Mouse (Mus musculus): ENCODE measurements at regions not wholly inside any gene's neighbourhood (a gene's known extent, or its start where the extent isn't known, plus 50 kb on each side); places are given as distances from the start of the nearest gene placed in this dataset.

DNA sequence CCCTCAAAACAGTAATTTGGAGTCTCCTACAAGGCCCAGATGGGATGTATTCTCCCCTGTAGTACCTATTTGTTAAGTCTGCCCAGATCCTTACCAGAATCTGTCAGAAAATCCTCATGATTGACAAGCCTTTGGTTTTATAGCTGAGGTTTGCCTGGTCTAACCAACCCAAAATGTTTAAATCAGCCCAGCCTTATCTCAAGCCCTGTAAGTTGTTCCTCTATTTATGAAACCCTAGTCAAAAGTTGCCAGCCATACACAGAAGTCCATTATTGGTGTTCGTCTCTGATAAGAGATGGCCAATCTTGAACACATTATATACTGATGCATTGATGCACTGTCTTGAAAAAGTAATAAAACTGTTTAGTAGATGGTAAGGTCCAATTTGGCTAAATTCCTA, 239.9 kb upstream of the Hnrnpa3 start:
- Histone ChIP-seq H3K4me1 (ENCODE audit: control insufficient read depth, insufficient read depth, insufficient read length, low read length) (no peaks in the 10 kb centered on the region), H3K4me3 (ENCODE audit: insufficient read depth, low read depth, low read length) (no peak overlapping the region), H3K27ac (replicated peaks; ENCODE audit: low read depth, low read length) (no peak overlapping the region)

DNA sequence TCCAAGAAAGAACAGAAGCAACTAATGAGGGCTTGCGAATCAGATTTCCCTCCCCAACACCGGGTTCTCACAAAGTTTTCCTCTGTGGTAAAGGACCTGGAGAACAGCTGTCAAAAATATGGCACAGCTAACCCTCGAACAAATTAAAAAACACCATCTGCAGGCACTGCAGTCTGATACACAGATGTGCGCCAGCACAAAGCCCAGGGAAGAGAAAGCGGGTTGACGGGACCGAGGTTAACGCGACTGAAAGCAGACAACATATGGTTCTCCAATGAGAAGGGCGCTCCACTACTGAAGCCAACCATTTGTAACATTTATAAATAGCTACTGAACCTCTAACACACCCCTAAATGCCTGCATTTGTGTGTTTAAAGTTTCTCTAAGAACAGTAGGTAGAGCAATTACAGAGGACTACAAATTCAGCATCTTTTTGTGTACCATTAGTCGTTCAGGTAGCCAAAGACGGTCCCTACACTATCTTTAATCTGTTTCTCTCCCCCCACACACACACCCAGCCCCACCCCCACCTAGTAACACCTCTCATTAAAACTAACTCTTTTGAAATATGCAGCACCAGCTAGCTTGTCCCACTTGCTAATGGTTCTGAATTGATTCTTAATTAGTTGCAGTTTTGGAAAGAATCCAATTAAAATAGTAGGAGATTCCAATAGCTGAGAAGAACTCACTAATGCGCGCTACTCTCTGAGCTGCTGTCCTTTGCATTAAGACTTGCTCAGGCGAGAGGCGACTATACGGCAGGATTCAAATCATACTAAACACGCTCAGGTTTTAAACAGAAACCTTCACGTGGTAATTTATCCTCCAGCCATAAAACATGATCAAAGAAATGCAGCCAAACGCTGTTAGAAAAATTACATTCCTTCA, 236.0 kb upstream of the Hnrnpa3 start:
- Histone ChIP-seq H3K4me1 (ENCODE audit: control insufficient read depth, insufficient read depth, insufficient read length, low read length) (0 out of 2 replicates have a peak, but pooled peaks cover 5% of the 10 kb centered on the region), H3K27ac (replicated peaks; ENCODE audit: low read depth, low read length) (no peak overlapping the region), H3K4me3 (ENCODE audit: insufficient read depth, low read depth, low read length) (no peak overlapping the region)

DNA sequence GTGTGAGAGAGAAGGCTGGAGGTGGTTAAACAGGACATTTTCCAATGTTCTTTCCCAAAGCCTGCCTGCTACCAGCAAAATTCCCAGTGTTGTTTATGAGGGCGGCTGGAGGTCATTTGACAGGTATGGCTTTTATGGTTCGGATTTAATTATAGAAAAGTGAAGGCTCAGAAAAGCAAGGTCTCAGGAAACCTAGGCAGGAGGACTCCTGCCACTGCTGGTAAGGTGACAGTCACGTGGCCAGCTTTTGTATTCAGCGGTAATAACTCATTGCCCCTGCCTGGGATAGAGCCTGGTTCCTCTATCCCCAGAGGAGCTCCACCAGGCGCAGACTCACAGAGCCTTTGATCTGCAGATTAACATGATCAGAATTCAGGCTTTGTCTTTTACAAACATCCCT, 235.2 kb upstream of the Hnrnpa3 start:
- H3K27ac ChIP-seq (replicated peaks; ENCODE audit: low read depth, low read length), result no peak overlapping the region
- H3K4me1 ChIP-seq (ENCODE audit: control insufficient read depth, insufficient read depth, insufficient read length, low read length), result 0 out of 2 replicates have a peak, but pooled peaks cover 5% of the 10 kb centered on the region
- no peak overlapping the region for H3K4me3 ChIP-seq (ENCODE audit: insufficient read depth, low read depth, low read length)

DNA sequence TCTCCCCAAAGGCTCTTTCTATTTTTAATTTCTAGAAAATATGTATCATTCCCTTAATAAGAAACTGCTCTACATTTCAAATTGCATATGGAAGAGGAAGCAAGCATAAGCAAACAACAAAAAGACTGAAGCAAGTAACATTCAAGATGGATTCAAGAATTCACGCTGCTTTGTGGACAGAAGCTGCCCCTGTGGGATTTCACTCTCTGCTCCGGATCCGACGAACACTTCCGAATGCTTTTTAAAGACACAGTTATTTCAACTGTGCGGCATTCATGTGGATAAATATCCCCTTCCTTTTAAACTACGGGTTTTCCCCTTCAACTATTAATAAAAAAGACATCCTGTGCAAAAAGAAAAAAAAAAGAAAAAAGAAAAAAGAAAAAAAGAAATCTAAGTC, 234.7 kb upstream of the Hnrnpa3 start:
- Histone ChIP-seq H3K4me1 (ENCODE audit: control insufficient read depth, insufficient read depth, insufficient read length, low read length) (0 out of 2 replicates have a peak, but pooled peaks cover 5% of the 10 kb centered on the region), H3K27ac (replicated peaks; ENCODE audit: low read depth, low read length) (no peak overlapping the region), H3K4me3 (ENCODE audit: insufficient read depth, low read depth, low read length) (no peak overlapping the region)

DNA sequence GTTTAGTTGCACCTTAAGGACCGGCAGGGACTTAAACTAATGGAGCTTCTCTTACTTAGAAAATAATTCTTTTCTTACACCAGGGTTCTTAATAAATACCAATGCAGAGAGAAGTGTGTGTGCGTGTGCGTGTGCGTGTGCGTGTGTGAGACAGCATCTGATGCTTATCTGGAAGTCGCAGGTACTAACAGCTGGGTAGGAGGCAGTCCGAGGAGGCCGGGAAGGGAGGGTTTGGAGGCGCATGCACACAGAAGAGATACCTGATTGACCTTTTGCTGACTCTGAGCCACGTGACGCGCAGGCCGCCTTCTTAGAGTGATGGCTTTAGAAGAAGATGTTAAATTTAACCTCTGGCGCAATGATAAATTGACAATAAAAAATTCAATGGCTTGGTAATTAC, 234.2 kb upstream of the Hnrnpa3 start:
- Histone ChIP-seq H3K4me3 (ENCODE audit: insufficient read depth, low read depth, low read length) (no peak overlapping the region), H3K4me1 (ENCODE audit: control insufficient read depth, insufficient read depth, insufficient read length, low read length) (0 out of 2 replicates have a peak, but pooled peaks cover 5% of the 10 kb centered on the region), H3K27ac (replicated peaks; ENCODE audit: low read depth, low read length) (no peak overlapping the region)

DNA sequence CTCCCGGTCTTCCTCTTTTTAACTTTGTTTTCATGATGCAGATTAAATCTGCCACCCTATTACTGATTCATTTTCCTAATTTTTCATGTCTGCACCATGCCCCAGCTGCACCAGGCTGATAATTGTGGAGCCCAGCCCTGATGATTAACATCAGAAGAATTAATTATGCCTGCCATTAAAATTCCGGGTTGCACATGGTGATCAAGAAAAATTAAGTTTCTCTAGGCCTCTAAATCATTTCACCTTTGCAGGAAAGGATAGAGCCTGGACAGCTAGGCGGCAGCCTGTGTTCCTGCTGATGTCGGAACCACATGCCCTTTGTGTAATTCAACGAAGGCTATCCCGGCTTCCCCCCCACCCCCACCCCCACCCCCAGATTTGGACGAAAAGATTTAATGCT, 233.7 kb upstream of the Hnrnpa3 start:
- H3K4me3 ChIP-seq (ENCODE audit: insufficient read depth, low read depth, low read length), result no peak overlapping the region

DNA sequence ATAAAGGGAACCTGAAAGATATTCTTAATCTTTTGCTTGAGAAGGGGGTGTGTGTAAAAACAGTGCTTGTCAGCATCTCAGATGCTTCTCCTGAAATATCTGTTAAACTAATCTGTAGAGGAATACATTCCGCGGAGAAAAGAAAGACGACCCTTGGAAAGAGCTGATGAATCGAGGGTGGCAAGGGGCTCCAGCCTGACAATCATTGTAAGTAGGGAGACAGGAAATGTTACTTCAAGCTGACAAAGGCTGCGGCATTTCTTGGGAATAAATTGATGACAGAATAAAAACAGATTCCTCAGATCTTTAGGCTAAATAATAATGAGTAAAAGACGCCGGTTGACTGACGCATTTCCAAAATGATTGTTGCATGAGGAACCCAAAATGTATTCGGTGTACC, 233.3 kb upstream of the Hnrnpa3 start:
- Histone ChIP-seq H3K4me1 (ENCODE audit: control insufficient read depth, insufficient read depth, insufficient read length, low read length) (0 out of 2 replicates have a peak, but pooled peaks cover 5% of the 10 kb centered on the region), H3K27ac (replicated peaks; ENCODE audit: low read depth, low read length) (no peak overlapping the region), H3K4me3 (ENCODE audit: insufficient read depth, low read depth, low read length) (no peak overlapping the region)

More for the DNA sequence above, 233.7 kb upstream of the Hnrnpa3 start:
- Histone ChIP-seq H3K27ac (replicated peaks; ENCODE audit: low read depth, low read length) (no peak overlapping the region), H3K4me1 (ENCODE audit: control insufficient read depth, insufficient read depth, insufficient read length, low read length) (0 out of 2 replicates have a peak, but pooled peaks cover 5% of the 10 kb centered on the region)

DNA sequence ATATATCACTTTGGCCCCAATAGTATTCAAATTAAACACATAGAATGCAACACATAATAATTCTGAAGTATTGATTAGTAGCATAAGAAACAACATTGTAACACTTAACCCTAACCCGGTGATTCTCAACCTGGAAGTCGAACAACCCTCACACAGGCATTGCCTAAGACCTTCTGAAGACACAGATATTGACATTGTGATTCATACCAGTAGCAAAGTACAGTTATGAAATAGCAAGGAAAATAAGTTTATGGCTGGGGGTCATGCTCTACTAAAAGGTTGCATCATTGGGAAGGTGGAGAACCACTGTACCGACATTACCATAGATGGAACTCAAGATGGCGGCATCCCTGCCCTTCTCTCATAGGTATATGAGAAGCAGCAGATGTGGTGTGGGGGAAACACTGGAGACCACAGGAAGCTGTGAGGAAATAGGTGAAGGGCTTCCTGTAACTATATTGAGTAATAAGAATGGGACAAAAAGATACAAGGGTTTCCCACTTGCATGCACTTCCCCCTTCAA, 231.1 kb upstream of the Hnrnpa3 start:
- no peak overlapping the region for H3K27ac ChIP-seq (replicated peaks; ENCODE audit: low read depth, low read length)
- no peak overlapping the region for H3K4me3 ChIP-seq (ENCODE audit: insufficient read depth, low read depth, low read length)
- H3K4me1 ChIP-seq (ENCODE audit: control insufficient read depth, insufficient read depth, insufficient read length, low read length), result 0 out of 2 replicates have a peak, but pooled peaks cover 5% of the 10 kb centered on the region

DNA sequence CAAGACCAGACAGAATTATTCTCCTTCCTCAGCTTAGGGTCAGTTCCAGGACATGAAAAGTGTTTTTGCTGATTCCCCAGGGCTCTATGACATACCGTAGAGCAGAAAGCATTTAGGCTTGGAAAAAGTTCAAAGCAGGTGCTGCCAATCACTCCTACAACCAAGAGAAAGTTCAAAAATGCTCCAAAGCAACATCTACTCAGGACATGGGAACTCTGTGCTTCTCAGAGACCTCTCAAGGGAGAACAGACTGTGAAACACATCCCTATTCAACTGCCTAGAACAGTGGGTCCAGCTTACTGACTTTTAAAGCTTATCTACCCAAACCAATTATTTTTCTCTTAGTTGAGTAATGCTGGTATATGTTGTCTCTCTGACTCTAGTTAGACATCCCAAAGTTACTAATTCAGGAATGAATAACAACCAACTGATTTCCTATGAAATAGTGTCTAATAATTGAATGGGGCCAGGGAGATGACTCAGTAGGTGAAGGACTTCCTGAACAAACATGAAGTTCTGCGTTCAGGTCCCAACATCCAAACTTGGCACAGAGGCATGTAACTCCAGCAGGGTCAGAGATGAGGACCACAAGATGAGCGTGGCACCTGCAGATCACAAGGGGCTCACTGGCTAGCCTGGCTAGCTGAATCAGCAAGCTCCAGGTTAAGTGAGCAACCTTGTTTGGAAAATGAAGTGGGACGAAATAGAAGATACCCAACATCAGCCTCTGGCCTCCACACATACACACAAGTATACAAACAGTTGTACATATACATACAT, 228.7 kb upstream of the Hnrnpa3 start:
- Histone ChIP-seq H3K4me1 (ENCODE audit: control insufficient read depth, insufficient read depth, insufficient read length, low read length) (no peaks in the 10 kb centered on the region), H3K4me3 (ENCODE audit: insufficient read depth, low read depth, low read length) (no peak overlapping the region), H3K27ac (replicated peaks; ENCODE audit: low read depth, low read length) (no peak overlapping the region)

DNA sequence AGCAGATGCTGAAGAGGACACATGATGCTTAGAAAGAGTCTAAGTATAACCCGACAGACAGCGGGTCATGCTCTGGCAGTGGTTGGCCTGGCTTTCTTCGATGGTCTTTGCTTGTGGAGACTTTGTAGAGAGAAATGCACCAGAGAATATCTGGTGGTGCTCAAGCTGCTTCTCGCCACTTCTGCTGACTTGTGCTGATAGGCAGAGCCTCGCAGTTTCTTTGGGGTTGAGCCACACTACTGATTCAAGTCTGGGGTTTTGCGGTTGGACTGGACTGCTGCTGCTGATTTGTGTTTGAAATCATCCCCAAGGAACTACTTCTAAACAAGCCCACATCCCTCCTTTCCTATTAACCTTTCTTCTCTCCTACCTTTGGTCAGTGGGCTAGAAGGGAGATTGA, 227.1 kb upstream of the Hnrnpa3 start:
- no peak overlapping the region for H3K4me3 ChIP-seq (ENCODE audit: insufficient read depth, low read depth, low read length)
- no peak overlapping the region for H3K27ac ChIP-seq (replicated peaks; ENCODE audit: low read depth, low read length)
- H3K4me1 ChIP-seq (ENCODE audit: control insufficient read depth, insufficient read depth, insufficient read length, low read length), result no peaks in the 10 kb centered on the region

DNA sequence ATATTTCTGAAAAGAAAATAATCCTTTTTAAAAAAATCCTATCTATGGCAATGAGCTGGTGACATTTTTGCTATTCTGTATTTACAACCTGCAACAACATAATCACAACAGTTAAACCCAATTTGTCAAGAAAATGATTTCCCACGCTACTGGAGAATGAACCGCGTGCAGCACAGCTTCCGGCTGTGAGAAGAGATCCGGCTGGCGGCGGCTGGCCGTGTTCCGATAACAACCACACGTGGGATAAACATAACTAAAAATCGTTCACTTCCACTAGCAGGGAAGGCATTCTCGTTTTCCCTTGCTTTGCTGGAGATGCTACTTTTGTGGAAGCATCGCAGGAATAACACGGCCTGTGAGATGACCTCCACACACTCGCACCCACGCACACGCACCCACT, 224.5 kb upstream of the Hnrnpa3 start:
- H3K27ac ChIP-seq (replicated peaks; ENCODE audit: low read depth, low read length), result no peak overlapping the region
- H3K4me1 ChIP-seq (ENCODE audit: control insufficient read depth, insufficient read depth, insufficient read length, low read length), result no peaks in the 10 kb centered on the region
- H3K4me3 ChIP-seq (ENCODE audit: insufficient read depth, low read depth, low read length), result no peak overlapping the region

DNA sequence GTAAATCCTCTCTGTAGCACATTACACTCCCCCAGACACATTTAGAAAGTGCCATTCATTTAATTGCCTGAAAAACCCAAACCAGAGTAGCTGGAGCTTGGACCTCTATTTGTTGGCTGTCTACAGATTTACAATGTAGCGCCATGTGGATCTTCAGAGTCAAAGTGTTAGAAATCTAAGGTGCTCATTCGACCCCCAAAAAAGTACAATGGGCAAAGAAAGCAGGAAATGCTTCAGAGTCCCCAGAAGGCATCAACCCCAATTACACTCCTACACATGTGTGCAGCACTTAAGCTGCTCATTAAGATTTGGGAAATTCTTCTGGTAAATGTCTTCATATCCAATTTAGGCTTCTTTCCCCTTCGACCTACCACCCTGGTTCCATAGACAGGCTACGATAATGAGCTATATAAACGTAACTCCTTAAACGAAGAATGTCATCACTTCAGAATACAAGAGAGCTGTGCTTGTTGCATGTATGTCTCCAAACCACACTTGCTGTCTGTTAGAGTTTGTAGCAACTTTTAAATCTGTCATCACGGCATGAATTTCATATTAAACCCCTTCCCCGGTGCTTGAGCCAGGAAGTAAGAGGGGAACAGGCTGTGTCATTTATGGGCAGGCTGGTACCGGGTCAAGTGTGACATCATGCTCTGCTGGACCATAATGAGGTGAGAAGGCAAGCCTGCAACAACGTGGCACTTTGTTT, 219.4 kb upstream of the Hnrnpa3 start:
- Histone ChIP-seq H3K27ac (replicated peaks; ENCODE audit: low read depth, low read length) (no peak overlapping the region), H3K4me3 (ENCODE audit: insufficient read depth, low read depth, low read length) (no peak overlapping the region), H3K4me1 (ENCODE audit: control insufficient read depth, insufficient read depth, insufficient read length, low read length) (no peaks in the 10 kb centered on the region)

DNA sequence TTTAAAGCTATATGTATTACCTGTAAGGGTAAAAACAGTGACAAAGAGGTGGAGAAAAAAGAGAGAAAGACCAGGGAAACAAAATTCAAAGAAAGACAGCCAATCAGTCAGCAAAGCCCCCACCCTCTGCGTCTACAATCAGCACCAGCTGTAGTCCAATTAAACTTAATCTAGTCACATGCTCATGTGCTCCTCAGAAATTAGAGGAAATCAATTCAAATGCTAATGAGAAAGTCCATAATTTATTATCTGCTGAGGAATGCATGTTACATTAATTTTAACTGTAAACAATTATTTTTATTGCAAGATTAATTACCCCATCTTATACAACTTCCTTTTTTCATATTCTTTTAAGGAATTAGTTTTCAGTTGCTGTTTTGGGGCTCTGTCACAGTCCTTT, 216.4 kb upstream of the Hnrnpa3 start:
- Histone ChIP-seq H3K4me3 (ENCODE audit: insufficient read depth, low read depth, low read length) (no peak overlapping the region), H3K4me1 (ENCODE audit: control insufficient read depth, insufficient read depth, insufficient read length, low read length) (no peaks in the 10 kb centered on the region), H3K27ac (replicated peaks; ENCODE audit: low read depth, low read length) (no peak overlapping the region)

DNA sequence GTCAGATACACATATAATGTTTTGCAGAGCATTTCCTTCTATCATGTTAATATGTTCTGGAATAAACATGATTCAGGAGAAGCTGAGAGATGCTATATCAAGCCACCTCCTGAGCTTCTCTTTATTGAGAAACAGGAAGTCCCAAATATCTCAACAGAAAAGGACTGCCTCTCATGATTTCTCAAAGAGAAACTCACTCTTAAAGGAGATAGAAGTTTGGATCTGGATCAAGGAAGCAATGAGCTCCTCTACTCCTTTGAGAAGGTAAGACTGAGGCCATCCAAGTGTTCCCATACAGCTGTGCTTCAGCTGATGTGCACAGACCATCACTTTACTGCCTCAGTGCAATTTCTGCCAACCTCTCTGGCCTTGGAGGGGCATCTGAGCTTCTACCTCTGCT, 213.9 kb upstream of the Hnrnpa3 start:
- Histone ChIP-seq H3K27ac (replicated peaks; ENCODE audit: low read depth, low read length) (no peak overlapping the region), H3K4me3 (ENCODE audit: insufficient read depth, low read depth, low read length) (no peak overlapping the region), H3K4me1 (ENCODE audit: control insufficient read depth, insufficient read depth, insufficient read length, low read length) (no peaks in the 10 kb centered on the region)

Measured in brown adipose tissue, adult 24 weeks (tissue).